Mouse (Mus musculus): ENCODE measurements at regions not wholly inside any gene's neighbourhood (a gene's known extent, or its start where the extent isn't known, plus 50 kb on each side); places are given as distances from the start of the nearest gene placed in this dataset.
"Not testable (repeated sequence)": the region's sequence is repeated elsewhere in the genome, so short reads cannot be mapped to it uniquely, and the experiment has no call there.

- DNase-seq (ENCODE audit: low spot score), result not testable (repeated sequence)
These were observed 257.5 kb upstream of the Pik3r1 start for GRCm38 (mm10) chr13:102025547-102025946.

GRCm38 (mm10) chr13:102031416-102031815 is 263.4 kb upstream of the Pik3r1 start:
- no peak for DNase-seq (ENCODE audit: low spot score)

- DNase-seq (ENCODE audit: low spot score), result no peak
These were observed 266.5 kb upstream of the Pik3r1 start for GRCm38 (mm10) chr13:102034484-102034883.

- DNase-seq (ENCODE audit: low spot score), result no peak
These were observed 268.0 kb upstream of the Pik3r1 start for GRCm38 (mm10) chr13:102036001-102036400.

GRCm38 (mm10) chr13:102036819-102037624 is 269.0 kb upstream of the Pik3r1 start:
- DNase-seq (ENCODE audit: low spot score), result no peak

- DNase-seq (ENCODE audit: low spot score), result no peak
These were observed 292.2 kb upstream of the Pik3r1 start for GRCm38 (mm10) chr13:102060213-102060612.

GRCm38 (mm10) chr13:102064590-102065273 is 296.7 kb upstream of the Pik3r1 start:
- no peak for DNase-seq (ENCODE audit: low spot score)

- DNase-seq (ENCODE audit: low spot score), result no peak
These were observed 297.2 kb upstream of the Pik3r1 start for GRCm38 (mm10) chr13:102065274-102065640.

- peak; percentile 23 for DNase-seq (ENCODE audit: low spot score)
These were observed 297.8 kb upstream of the Pik3r1 start for GRCm38 (mm10) chr13:102065796-102066195.

- no peak for DNase-seq (ENCODE audit: low spot score)
These were observed 302.7 kb upstream of the Pik3r1 start for GRCm38 (mm10) chr13:102070740-102071139.

- no peak for DNase-seq (ENCODE audit: low spot score)
These were observed 304.3 kb upstream of the Pik3r1 start for GRCm38 (mm10) chr13:102072366-102072765.

- DNase-seq (ENCODE audit: low spot score), result no peak
These were observed 319.7 kb upstream of the Pik3r1 start for GRCm38 (mm10) chr13:102087766-102088165.

GRCm38 (mm10) chr13:102089551-102089950 is 321.5 kb upstream of the Pik3r1 start:
- DNase-seq (ENCODE audit: low spot score), result no peak

GRCm38 (mm10) chr13:102094193-102094592 is 326.2 kb upstream of the Pik3r1 start:
- DNase-seq (ENCODE audit: low spot score), result no peak

GRCm38 (mm10) chr13:102103161-102103560 is 335.1 kb upstream of the Pik3r1 start:
- peak; percentile 16 for DNase-seq (ENCODE audit: low spot score)

- no peak for DNase-seq (ENCODE audit: low spot score)
These were observed 338.2 kb upstream of the Pik3r1 start for GRCm38 (mm10) chr13:102106188-102106587.

GRCm38 (mm10) chr13:102108204-102108603 is 340.2 kb upstream of the Pik3r1 start:
- DNase-seq (ENCODE audit: low spot score), result no peak

GRCm38 (mm10) chr13:102108916-102109315 is 340.9 kb upstream of the Pik3r1 start:
- no peak for DNase-seq (ENCODE audit: low spot score)

GRCm38 (mm10) chr13:102113941-102114340 is 345.9 kb upstream of the Pik3r1 start:
- peak; percentile 89 for DNase-seq (ENCODE audit: low spot score)

- DNase-seq (ENCODE audit: low spot score), result peak; percentile 5
These were observed 354.3 kb upstream of the Pik3r1 start for GRCm38 (mm10) chr13:102122341-102122740.

GRCm38 (mm10) chr13:102127933-102128430 is 360.0 kb upstream of the Pik3r1 start:
- no peak for DNase-seq (ENCODE audit: low spot score)

GRCm38 (mm10) chr13:102131459-102131858 is 363.4 kb upstream of the Pik3r1 start:
- DNase-seq (ENCODE audit: low spot score), result no peak

- DNase-seq (ENCODE audit: low spot score), result no peak
These were observed 364.1 kb upstream of the Pik3r1 start for GRCm38 (mm10) chr13:102132154-102132553.
